Mouse (Mus musculus) thymus, postnatal 25 days (tissue): ENCODE data around the gene Cacna1c.
"Not testable (repeated sequence)": the region's sequence is repeated elsewhere in the genome, so short reads cannot be mapped to it uniquely, and the experiment has no call there.

Source experiments
- DNase-seq: peaks from one replicate; pipeline ENCODE4 v3.0.0; 2022

Gene Cacna1c

DNA sequence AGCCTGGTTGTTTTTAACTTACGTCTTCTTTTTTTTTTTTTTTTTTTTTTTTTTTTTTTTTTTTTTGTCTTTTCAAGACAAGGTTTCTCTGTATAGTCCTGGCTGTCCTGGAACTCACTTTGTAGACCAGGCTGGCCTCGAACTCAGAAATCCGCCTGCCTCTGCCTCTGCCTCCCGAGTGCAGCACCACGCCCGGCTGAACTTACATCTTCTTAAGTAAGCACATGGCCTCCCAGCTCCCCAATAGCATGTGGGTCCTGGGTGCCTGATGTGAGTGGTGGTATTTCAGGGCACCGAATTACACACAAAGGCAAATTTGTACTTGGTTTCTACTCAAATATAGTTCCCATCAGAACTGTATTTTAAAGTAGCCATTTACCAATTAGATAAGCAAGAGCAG lies 9.8 kb upstream of the Cacna1c start:
- DNase-seq, result not testable (repeated sequence)

DNA sequence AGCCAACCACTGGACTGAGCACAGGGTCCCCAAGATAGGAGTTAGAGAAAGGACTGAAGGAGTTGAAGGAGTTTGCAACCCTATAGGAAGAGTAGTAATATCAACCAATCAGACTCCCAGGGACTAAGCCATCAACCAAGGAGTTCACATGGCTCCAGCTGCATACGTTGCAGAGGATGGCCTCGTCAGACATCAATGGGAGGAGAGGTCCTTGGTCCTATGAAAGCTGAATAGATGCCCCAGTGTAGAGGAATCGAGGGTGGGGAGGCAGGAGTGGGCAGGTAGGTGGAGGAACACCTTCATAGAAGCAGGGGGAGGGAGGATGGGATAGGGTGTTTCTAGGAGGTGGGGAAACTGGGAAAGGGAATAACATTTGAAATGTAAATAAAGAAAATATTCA lies 8.7 kb upstream of the Cacna1c start:
- no peak for DNase-seq

DNA sequence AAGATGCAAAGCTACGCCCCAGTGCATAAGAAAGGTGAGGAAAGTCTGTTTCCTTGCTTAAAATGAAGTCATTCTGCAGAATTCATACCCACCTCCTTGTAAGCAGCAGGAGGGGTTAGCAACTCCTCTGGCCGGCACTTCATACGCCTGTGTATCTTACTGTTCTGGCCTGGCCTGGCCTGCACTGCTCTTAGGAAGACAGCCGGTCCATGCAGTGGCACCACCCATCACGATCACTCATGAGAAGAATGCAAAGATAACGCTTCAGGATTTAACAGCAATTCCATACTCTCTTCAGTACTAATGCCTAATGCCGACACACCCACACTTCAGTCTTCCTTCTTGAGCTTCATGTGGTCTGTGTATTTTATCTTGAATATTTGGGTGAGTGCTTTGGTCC lies 8.1 kb upstream of the Cacna1c start:
- DNase-seq, result no peak

DNA sequence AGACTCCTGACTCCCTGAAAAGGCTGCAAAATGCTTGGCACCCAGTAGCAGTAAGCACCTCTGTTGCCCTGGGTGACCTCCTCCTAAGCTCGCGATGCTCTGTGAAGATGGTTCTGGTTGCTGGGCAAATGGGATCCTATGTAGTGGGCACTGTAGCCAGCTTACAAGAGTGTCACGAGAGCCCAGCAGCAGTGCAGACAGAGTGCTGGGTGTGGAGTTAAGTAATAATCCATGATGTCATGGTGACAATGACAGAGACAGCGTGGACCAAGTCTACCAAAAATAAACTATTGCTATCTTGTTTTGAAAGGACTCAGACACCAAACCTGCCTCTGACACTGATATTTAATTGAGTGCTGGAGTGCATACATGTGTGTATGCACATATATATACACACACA lies 5.4 kb upstream of the Cacna1c start:
- no peak for DNase-seq

DNA sequence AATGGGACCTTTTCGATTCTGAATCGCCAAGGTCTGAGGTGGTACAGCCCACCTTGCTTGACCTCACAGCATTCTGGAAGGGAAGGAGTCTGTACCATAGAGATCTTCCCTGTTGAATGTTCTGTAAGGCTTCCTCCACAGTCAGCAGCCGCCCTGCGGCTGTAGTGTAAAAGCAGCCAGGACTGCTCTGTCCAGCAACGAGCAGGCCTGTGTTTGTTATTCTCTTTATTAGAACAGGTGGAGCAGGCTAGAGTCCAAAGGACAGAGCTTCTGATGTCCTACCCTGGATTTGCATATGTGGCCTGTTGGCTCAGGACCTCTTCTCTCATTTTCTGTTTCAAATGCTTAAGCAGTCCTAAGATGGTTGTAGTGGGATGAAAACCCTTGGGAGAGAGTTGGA lies 4.1 kb upstream of the Cacna1c start:
- DNase-seq, result no peak

DNA sequence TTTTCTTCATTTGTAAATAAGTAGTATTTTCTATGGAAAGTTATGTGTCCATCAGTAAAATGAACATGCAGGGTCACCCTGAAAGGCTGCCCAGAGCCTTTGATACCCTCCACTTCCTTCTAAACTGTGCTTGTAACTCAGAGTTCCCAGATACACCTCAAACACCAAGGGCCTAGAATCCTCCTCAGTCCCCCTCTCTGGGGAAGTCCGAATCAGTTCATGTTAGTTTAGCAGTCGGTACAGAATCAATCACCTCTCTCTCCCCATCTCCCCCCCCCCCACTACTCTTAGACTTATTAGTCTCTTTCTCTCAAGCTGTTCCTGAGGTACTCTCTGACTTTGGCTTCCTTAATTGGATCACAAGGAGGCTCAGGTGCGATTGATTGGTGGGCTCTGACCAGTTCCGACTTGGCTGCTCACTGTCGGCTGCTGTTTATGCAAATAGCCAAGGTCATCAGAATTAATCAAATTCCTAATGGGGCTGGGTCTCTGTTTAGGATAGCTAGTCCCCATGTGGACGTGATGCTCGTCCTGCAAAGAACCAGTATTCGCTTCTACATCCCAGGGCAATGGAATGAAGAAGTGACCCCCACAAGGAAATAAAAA lies 3.2 kb upstream of the Cacna1c start:
- DNase-seq, result no peak

DNA sequence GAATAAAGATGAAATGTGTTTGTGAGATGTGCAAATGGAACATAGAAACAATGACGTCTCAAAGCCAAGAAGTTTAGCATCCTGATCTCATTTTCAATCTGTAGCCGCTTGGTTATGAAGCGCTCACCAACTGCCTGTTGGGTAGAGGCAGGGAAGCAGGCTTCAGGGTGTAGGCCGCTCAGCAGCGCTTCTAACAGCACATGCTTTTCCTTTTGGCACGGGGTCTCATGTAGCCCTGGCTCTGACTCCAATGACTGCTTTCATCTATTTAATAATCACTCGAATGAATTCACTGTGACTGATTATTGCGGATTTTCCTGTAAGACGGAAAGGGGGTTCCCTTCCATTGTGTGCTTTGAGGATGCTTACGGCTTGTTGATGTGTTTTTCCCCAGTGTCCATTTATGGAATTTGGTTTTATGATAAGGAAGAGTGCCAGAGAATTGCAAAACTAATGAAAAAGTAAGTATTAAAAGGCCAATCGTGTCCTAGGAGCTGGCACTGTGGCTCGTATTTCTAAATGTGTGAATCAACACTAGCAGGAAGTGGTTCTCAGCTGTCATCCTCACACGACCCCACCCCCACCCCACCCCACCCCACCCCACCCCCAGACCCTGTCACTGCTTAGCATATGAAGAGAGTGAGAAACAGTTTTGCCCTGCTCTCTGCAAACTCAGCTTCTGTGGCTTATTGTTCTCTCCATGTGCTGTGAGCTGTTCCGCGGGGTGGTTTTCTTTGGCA lies 2.5 kb upstream of the Cacna1c start:
- no peak for DNase-seq

DNA sequence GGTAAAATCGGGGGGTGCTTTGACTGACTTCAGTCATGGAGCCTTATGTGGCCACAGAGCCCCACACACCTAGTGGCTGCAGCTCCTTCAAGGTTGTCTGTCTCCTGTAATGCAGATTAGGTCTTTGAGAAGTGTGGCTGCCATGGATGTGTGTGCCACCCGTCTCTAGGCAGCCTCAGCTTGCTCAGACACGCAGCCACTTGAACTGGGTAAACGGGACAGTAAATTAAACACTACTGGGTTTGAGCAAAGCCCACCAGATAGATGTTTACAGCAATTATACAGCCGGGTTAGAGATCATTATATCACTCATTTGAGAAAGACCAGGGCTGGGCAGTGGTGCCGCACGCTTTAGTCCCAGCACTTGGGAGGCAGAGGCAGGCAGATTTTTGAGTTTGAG lies 1.6 kb downstream of the Cacna1c start:
- no peak for DNase-seq

DNA sequence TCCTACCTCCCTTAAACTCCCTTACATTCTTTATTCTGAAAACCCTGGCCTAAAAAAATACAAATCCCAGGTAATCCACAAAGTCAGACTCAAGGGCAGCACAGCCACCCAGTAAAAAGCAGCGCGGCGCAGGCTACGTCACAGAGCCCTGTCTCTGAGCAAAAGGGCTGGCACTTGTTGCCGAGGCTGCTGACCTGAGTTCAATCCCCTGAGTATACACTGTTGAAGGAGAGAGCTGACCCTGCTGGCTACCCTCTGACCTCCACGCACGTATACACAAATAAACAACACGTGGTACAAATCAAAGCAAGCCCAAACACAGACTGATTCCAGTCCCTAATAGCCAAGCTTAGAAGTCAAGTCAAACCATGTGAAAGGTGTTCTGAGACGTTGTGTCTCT lies 2.1 kb downstream of the Cacna1c start:
- DNase-seq, result no peak

DNA sequence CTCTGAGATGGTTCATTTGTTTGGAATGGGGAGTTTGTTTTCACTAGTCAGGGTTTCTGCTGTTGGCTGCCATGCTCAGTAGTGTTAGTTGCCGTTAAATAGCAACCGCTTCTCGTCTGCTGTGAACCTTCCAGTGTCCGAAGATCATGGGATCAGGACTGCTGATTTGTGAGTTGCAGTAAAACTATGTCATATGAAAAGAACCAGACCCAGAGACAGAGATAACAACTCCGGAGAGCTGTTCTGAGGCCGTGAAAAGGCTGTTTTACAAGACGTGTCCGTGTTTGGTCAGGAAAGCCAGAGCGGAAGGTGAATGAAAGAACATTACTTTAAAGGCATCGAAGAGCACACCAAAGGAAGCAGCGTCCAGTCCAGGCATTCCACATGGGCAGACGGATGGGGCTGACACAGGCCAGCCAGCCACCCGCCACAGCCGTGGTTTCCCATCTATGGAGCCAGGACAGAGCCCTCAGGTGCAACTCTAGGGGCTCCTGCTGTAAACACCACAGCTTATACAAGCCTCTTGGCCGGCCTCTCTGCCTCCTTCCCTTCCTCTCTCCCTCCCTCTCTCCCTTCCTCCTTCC lies 2.6 kb downstream of the Cacna1c start:
- no peak for DNase-seq

DNA sequence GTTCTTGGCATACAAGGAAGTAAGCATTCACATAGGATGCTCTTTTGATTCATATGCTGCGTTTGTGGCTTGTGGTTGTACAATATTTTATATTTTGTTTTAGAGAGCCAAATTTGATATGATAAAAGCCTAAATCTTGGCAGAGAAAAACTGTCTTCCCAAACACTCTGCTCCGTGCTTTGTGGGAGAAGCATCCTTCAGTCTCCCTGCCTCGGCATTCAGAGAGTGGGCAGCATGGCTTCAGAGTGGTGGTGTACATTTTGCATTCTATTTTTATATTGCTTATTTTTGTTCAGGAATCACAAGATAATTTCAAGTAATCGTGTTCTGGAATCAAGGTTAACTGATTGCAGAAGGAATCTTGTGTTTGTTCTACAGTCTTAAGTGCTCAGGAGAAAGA lies 4.7 kb downstream of the Cacna1c start:
- no peak for DNase-seq

DNA sequence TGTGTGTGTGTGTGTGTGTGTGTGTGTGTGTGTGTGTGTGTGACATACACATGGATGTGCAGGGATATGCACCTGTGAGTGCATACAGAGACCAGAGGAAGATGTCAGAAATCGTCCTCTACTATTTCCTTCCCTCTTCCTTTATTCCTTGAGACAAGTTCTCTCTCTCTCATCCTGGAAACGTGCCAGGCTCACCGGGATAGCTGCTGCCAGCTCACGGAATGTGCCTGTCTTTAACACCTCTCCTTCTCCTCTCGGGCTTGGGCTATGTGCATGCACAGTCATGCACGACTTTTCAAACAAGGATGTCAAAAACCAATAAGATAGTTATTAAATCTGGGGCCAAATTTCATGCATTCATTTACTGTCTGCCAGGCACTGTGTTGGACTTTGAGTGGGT lies 8.6 kb downstream of the Cacna1c start:
- no peak for DNase-seq

DNA sequence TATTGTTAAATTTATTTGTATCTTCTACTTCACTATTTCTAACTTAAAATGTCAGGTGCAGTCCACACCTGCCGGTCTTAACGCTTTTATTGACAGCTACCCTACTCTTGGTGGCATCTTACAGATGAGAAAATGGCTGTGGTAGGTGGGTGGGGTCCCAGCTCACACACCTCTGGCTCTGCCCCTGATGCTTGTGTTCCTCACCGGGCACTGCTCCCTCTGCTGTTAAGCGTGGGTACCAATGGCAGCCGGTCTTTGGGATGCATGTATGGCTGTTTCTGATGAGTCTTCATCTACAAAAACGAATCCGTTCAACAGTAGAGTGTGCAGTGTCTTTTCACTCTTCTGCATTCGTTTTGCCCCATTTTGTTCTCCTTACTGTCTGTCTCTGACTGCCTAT lies 9.6 kb downstream of the Cacna1c start:
- DNase-seq, result peak; percentile 5

DNA sequence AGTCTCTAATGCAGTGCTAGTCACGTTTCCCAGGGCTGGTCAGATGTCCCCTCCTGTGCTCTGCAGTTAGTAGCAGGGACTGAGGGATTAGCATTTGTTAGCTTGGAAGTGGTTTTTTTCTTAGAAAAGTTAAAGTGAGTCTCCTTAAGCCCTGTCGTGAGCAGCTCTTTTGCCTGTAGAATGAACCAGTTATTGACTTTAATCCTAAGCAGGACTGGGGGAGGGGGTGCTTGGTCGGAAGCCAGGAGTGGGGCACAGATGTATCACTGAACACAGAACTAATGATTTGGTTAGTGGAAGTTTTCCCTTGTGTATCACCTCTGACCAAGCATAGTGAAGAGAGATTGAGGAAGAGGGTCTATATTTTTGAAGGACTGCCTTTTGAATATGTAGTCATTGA lies 12.4 kb downstream of the Cacna1c start:
- no peak for DNase-seq

DNA sequence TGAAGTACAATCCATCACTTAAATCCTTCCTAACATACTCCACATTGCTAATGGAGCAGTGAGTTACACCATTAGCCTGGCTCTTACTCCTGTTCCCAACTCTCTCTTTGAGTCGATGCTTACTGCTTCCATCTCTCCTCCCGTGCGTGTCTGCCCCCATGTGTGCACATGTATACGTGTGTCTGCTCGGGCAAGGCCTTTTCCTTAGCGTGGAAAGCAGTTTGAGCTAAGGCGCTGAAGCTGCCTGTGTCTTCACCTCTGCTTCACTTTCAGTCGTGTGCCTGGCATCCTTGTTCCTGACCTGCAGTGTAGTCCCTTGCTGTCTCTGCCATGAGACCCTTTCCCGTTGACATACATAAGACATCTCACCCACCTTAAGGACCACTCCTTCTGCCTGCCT lies 14.0 kb downstream of the Cacna1c start:
- no peak for DNase-seq

DNA sequence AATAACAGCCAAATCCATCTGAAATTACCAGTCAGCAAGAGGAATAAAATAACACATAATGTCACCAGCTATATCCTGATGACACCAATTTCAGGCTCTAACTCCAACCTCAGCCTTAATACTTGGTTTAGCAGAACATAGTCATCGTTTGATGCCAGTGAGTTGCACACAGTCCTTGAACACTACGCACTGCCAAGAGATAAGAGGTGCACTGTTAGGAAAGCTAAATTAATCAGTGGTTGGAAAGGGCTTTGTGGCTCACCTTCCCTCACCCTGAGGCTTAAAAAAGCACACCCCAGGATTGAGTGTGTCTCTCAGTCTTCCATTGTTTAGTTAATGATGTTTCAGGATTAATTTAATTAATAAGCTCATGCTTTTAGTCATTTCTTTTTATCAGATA lies 16.0 kb downstream of the Cacna1c start:
- DNase-seq, result no peak

DNA sequence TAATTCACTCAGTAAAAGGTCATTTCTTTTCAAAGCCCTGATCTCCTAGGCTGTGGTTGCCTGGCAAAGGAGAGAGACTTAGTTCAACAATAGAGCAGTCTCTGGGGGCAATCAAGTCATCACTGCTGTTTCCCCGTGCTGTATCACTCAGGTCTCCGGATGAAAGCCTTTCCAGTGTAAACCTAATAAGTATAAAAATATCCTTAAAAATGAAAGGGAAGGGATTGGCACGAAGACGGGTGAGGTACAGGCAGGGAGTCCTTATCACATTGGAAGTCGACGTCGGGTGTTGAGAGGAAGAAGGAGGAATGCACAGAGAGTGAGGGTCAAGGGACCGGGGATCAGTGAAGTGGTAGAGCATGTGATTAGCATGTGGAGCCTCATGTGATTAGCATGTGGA lies 19.1 kb downstream of the Cacna1c start:
- DNase-seq, result no peak

DNA sequence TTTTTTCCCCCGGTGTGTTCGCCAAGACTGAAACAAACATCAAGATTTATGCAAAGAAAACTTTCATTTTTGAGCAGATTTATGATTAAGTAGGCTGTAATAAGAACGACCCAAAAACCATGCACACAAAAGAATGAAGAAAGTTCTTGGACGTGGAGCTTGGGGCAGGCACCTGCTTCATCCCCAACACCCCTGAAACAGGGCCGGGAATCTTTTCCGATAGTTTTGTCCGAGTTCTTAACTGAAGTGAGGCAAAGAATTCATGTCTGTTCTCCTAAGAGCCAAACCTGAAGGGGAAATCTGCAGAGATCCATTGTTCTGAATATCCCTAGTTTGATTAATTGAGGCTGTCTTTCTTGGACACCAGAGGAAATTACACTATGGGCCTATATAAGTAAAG lies 20.1 kb downstream of the Cacna1c start:
- DNase-seq, result no peak

DNA sequence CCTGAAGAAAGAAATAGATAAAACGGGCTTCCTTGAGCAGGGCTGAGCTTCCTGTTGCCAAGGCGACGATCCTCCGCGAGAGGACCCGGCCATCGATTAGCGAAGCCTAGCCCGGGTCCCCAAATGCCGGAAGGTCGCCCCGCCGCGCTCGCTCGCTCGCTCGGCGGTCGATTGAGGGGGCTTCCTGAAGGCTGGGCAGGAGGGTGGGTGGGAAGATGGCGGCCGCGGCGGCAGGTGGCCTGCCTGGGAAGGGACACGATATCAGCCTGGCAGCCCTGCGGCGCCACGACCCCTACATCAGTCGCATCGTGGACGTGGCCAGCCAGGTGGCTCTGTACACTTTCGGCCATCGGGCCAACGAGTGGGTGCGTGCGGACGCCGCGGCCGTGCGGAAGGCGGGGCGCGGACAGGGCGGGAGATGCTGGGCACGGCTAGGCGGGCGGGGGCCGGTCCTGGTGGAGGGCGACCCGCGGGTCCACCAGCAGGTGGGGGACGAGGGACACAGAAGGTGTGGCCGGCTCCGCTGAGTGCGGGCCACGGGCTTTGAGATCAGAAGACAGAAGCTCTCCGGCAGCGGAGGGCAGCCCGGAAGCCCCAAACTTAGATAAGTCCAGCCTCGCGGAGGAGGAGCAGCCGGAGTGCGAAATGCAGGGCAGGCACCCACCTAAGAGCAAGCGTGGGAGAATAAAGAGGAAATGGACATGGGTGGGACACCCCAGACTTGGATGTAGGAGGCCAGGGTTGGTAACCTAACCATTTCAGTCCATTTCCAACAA lies 21.0 kb downstream of the Cacna1c start, which contains the start of gene Dcp1b:
Gene Dcp1b, plus strand, starts transcription at position 176 of the 776 bp plus-strand sequence.
- DNase-seq, result peak; percentile 91

DNA sequence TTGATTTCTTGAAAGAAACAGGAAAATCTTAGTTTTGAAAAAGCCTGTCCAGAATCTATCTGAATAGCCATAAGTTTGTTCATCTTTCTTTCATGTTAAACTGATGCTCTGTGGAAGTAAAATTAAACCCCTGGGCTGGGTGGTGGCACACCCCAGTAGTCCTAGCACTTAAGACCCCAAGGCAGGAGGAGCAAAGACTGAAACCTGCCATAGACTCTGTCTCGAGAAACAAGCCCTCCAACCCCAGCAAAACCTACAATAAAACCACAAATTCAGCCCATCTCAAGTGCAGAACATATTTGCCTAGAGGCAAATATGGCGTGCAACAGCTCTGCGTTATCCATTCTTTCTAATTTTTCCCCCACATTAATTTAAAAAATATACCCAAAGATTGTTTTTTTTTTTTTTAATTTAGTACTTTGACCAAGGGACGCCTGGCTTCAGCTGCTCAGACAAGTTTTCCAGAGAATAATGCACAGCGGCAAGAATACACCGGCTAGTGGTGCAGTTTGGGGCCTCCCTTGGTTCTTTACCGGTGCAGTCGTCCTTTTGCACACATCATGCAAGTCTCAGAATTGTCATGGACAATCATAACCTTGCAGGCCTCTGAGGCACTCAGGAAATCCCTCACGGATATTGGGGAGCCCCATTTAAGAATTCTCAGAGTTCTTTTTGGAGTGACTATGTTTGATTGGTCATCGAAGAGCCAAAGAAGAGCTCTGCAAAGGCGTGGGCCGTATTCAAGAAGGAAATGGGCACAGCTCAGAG lies 21.7 kb downstream of the Cacna1c start:
- DNase-seq, result no peak

DNA sequence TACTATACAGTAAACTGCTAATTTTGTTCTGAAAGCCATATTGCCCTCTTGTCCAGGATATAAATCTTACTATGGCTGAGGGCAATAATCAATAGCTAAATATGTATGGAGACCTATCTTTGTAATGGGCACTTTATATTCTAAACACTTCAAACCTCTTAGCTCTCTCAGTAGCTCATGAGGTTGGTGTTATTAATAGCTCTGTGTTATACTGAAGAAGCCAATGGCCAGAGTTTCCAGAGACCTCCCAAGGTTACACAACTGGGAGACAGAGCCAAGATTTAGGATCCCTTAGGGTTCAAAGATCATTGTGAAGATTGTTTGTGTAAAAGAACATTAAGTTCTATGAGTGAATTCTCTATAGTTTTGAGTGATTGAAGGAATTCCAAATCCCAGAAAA lies 30.5 kb downstream of the Cacna1c start:
- no peak for DNase-seq

DNA sequence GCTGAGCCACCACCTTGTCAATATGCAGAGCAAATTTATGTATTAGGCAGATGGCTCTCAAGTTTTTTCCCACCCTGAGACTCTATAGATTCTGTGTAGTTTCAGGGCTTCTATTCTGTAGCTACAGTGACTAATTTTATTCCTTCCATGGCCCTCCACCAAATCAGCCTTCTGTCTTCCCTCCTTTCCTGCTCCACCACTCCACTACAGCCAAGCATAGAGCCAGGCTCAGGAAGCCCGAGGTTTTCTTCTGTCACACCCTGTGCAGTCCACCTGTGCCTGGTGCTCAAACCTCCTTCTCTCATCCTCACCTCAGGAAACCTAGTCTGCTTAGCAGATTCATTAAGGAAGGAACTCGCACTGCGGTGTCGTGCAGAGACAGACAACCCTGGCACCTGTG lies 51.1 kb downstream of the Cacna1c start:
- no peak for DNase-seq

DNA sequence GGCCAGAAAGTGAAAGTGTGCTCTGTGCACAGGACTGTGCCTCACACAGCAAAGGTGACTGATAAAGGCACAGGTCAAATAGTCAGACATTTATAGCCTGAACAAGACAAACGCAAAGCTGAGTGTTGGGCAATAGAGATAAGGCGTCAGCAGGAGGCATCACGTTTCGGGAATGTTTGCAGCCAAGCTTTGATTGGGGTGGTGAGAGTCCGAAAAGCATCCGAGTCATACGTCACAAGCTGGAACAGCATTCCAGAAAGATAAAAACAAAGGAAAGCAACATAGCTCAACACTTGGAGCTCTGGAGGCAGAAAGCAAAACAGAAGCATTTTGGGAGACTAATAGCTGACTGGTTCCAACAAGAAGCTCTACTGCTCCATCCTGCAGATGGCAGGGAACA lies 56.7 kb downstream of the Cacna1c start:
- DNase-seq, result no peak
